Mouse (Mus musculus) lung, adult 2 months (tissue): ENCODE results near the gene Hoxc5.

Source experiments
- CTCF ChIP-seq: fragments of 200-500 bp; IDR thresholded peaks from 2 replicates; pipeline ENCODE4 v1.5.1; 2011; ENCODE audit warnings: mild to moderate bottlenecking, low read length, control low read depth; ENCODE audit not compliant: insufficient read depth
- POLR2A ChIP-seq: fragments of 200-500 bp; IDR thresholded peaks from 2 replicates; pipeline ENCODE4 v1.6.1; 2011; ENCODE audit warnings: low read depth, mild to moderate bottlenecking, control low read depth, low read length, borderline replicate concordance; ENCODE audit errors: extremely low read depth

GRCm38 (mm10) chr15:102976171-102976570 is 8.9 kb downstream of the Hoxc5 start, which contains the start of gene Hoxc9:
- TF ChIP-seq CTCF (no peak), POLR2A (no peak)
